Comparison of ENCODE assay signal across 27 mouse cellular contexts in the genomic region with DNA sequence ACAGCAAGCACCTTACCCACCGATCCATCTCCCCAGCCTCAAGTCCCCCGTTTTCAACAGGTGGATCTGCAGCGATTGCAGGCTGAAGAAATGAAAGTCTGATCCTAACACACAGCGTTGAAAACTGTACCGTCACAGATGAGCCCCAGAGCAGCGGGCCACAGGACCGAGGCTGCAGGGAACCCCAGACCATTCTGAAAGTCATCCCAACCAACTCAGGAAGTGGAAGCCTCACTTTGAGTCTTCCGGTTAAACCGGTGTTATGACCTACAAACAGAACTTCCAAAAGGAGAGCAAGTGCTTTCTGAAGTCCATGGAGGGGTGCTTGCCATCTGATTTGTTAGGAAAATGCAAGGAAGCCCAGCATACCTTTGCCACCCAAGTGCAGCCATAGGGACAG. TPM values are rescaled to one million over a fixed set of nuclear protein-coding genes. Genes with fewer than 3 reads are reported as not detected.
DNase-seq lines count a peak whose midpoint lies in the region; ATAC-seq lines count a peak whose summit lies in the region.
"Had no signal": no experiment of that assay in that cellular context is flagged by ENCODE, and none has a peak within 500 bp of the region (broad histone marks: within the 10 kb centered on the region; RNA-seq: fewer than 3 reads in every experiment).

No protein-coding gene starts in this region.

- DNase-seq in forebrain, embryonic 11.5 days (ENCODE audit: low spot score): peak; percentile 18
- DNase-seq in thymus, postnatal 25 days: peak; percentile 6
- DNase-seq in thymus, postnatal 10 days (ENCODE audit: low spot score in 2 of 2): no peak
- no peak for DNase-seq in embryonic facial prominence, embryonic 10.5 days (ENCODE audit: low spot score)
- no peak for DNase-seq in gastrocnemius, postnatal 25 days
- DNase-seq: adrenal gland, postnatal 36 days; cerebellum, adult 11-12 months; cerebellum, postnatal 14 days; gastrocnemius, postnatal 10 days; heart, adult 18-20 months; heart, postnatal 10 days; kidney, adult 2 months; left cerebral cortex, postnatal 4 days; lung, postnatal 4 days had no signal

- no peak for ATAC-seq in forebrain, embryonic 11.5 days (replicated peaks; ENCODE audit: low FRiP score)
- ATAC-seq in forebrain, embryonic 12.5 days (ENCODE audit: low FRiP score): no peak
- ATAC-seq in liver, embryonic 16.5 days (ENCODE audit: low read depth): no peak
- ATAC-seq in intestine, embryonic 16.5 days: no peak
- ATAC-seq: forebrain, embryonic 15.5 days had no signal

- H3K4me3 ChIP-seq in forebrain, embryonic 11.5 days (ENCODE audit: low read depth, low read length): no peak overlapping the region
- H3K4me3 ChIP-seq in forebrain, embryonic 12.5 days (replicated peaks): no peak overlapping the region
- 0 out of 2 replicates have a peak overlapping the region, but pooled peaks have one; percentile 3 for H3K4me3 ChIP-seq in liver, embryonic 16.5 days (ENCODE audit: low read depth, low read length)
- no peak overlapping the region for H3K4me3 ChIP-seq in embryonic facial prominence, embryonic 10.5 days
- no peak overlapping the region for H3K4me3 ChIP-seq in intestine, embryonic 16.5 days (ENCODE audit: low read length)
- H3K4me3 ChIP-seq: embryonic facial prominence, embryonic 13.5 days; forebrain, embryonic 15.5 days; heart, embryonic 12.5 days; hindbrain, embryonic 12.5 days; limb, embryonic 15.5 days; midbrain, embryonic 12.5 days had no signal

- no peaks in the 10 kb centered on the region for H3K36me3 ChIP-seq in forebrain, embryonic 11.5 days (ENCODE audit: control insufficient read depth, insufficient read depth, low read length)
- H3K36me3 ChIP-seq in forebrain, embryonic 12.5 days (replicated peaks): no peaks in the 10 kb centered on the region
- no peaks in the 10 kb centered on the region for H3K36me3 ChIP-seq in liver, embryonic 16.5 days (ENCODE audit: control insufficient read depth, insufficient read depth)
- no peaks in the 10 kb centered on the region for H3K36me3 ChIP-seq in embryonic facial prominence, embryonic 10.5 days (replicated peaks)
- no peaks in the 10 kb centered on the region for H3K36me3 ChIP-seq in intestine, embryonic 16.5 days (ENCODE audit: control insufficient read depth, insufficient read depth, low read length)
- H3K36me3 ChIP-seq: embryonic facial prominence, embryonic 13.5 days; forebrain, embryonic 15.5 days; heart, embryonic 12.5 days; hindbrain, embryonic 12.5 days; limb, embryonic 15.5 days; midbrain, embryonic 12.5 days had no signal

- no peak overlapping the region for H3K9ac ChIP-seq in forebrain, embryonic 11.5 days (ENCODE audit: low read length)
- H3K9ac ChIP-seq in forebrain, embryonic 12.5 days: no peak overlapping the region
- no peak overlapping the region for H3K9ac ChIP-seq in liver, embryonic 16.5 days (ENCODE audit: low read depth, low read length)
- no peak overlapping the region for H3K9ac ChIP-seq in intestine, embryonic 16.5 days (ENCODE audit: low read depth, low read length)
- H3K9ac ChIP-seq: embryonic facial prominence, embryonic 13.5 days; forebrain, embryonic 15.5 days; heart, embryonic 12.5 days; hindbrain, embryonic 12.5 days; limb, embryonic 15.5 days; midbrain, embryonic 12.5 days had no signal

- WGBS in forebrain, embryonic 11.5 days: 91% methylated on average over 9 of the region's 9 CpGs
- 86% methylated on average over 9 of the region's 9 CpGs for WGBS in forebrain, embryonic 12.5 days
- 26% methylated on average over 9 of the region's 9 CpGs for WGBS in liver, embryonic 16.5 days (ENCODE audit: insufficient replicate concordance)
- 84% methylated on average over 9 of the region's 9 CpGs for WGBS in embryonic facial prominence, embryonic 10.5 days
- 77% methylated on average over 9 of the region's 9 CpGs for WGBS in intestine, embryonic 16.5 days

- H3K4me1 ChIP-seq in forebrain, embryonic 11.5 days (replicated peaks; ENCODE audit: control insufficient read depth, insufficient read depth, low read length): no peaks in the 10 kb centered on the region
- no peaks in the 10 kb centered on the region for H3K4me1 ChIP-seq in forebrain, embryonic 12.5 days
- no peaks in the 10 kb centered on the region for H3K4me1 ChIP-seq in liver, embryonic 16.5 days (ENCODE audit: control insufficient read depth, low read depth, low read length)
- no peaks in the 10 kb centered on the region for H3K4me1 ChIP-seq in embryonic facial prominence, embryonic 10.5 days
- H3K4me1 ChIP-seq in intestine, embryonic 16.5 days (ENCODE audit: control insufficient read depth, insufficient read depth, low read length): no peaks in the 10 kb centered on the region
- H3K4me1 ChIP-seq: embryonic facial prominence, embryonic 13.5 days; forebrain, embryonic 15.5 days; heart, embryonic 12.5 days; hindbrain, embryonic 12.5 days; limb, embryonic 15.5 days; midbrain, embryonic 12.5 days had no signal

- no peaks in the 10 kb centered on the region for H3K9me3 ChIP-seq in forebrain, embryonic 11.5 days (ENCODE audit: control insufficient read depth, low read length)
- no peaks in the 10 kb centered on the region for H3K9me3 ChIP-seq in forebrain, embryonic 12.5 days
- H3K9me3 ChIP-seq in liver, embryonic 16.5 days (replicated peaks; ENCODE audit: control insufficient read depth, low read length): no peaks in the 10 kb centered on the region
- no peaks in the 10 kb centered on the region for H3K9me3 ChIP-seq in embryonic facial prominence, embryonic 10.5 days
- no peaks in the 10 kb centered on the region for H3K9me3 ChIP-seq in intestine, embryonic 16.5 days (ENCODE audit: control insufficient read depth, low read length)
- H3K9me3 ChIP-seq: forebrain, embryonic 15.5 days; hindbrain, embryonic 12.5 days; limb, embryonic 15.5 days had no signal

- no peak overlapping the region for H3K27ac ChIP-seq in forebrain, embryonic 11.5 days (ENCODE audit: low read depth, low read length)
- H3K27ac ChIP-seq in forebrain, embryonic 12.5 days: no peak overlapping the region
- H3K27ac ChIP-seq in liver, embryonic 16.5 days (ENCODE audit: low read length): no peak overlapping the region
- no peak overlapping the region for H3K27ac ChIP-seq in embryonic facial prominence, embryonic 10.5 days (replicated peaks)
- H3K27ac ChIP-seq in intestine, embryonic 16.5 days (ENCODE audit: low read length): no peak overlapping the region
- H3K27ac ChIP-seq: embryonic facial prominence, embryonic 13.5 days; forebrain, embryonic 15.5 days; hindbrain, embryonic 12.5 days; kidney, postnatal 0 days; limb, embryonic 15.5 days; midbrain, embryonic 12.5 days had no signal

- H3K27me3 ChIP-seq in forebrain, embryonic 11.5 days (ENCODE audit: control insufficient read depth, insufficient read depth, low read length): no peaks in the 10 kb centered on the region
- no peaks in the 10 kb centered on the region for H3K27me3 ChIP-seq in forebrain, embryonic 12.5 days
- H3K27me3 ChIP-seq in liver, embryonic 16.5 days (ENCODE audit: control insufficient read depth, insufficient read depth, low read depth, low read length): no peaks in the 10 kb centered on the region
- H3K27me3 ChIP-seq in embryonic facial prominence, embryonic 10.5 days (replicated peaks; ENCODE audit: low read depth, poor library complexity, severe bottlenecking): no peaks in the 10 kb centered on the region
- no peaks in the 10 kb centered on the region for H3K27me3 ChIP-seq in intestine, embryonic 16.5 days (replicated peaks; ENCODE audit: control insufficient read depth, insufficient read depth, low read length)
- H3K27me3 ChIP-seq: embryonic facial prominence, embryonic 13.5 days; forebrain, embryonic 15.5 days; heart, embryonic 12.5 days; hindbrain, embryonic 12.5 days; limb, embryonic 15.5 days; midbrain, embryonic 12.5 days had no signal

- no peak overlapping the region for H3K4me2 ChIP-seq in forebrain, embryonic 11.5 days (ENCODE audit: low read depth, low read length, severe bottlenecking)
- no peak overlapping the region for H3K4me2 ChIP-seq in forebrain, embryonic 12.5 days
- 0 out of 2 replicates have a peak overlapping the region, but pooled peaks have one; percentile 4 for H3K4me2 ChIP-seq in liver, embryonic 16.5 days (ENCODE audit: low read depth, low read length)
- H3K4me2 ChIP-seq in intestine, embryonic 16.5 days (ENCODE audit: low read depth, low read length): no peak overlapping the region
- H3K4me2 ChIP-seq: embryonic facial prominence, embryonic 13.5 days; forebrain, embryonic 15.5 days; heart, embryonic 12.5 days; hindbrain, embryonic 12.5 days; limb, embryonic 15.5 days; midbrain, embryonic 12.5 days had no signal

RNA-seq across cellular contexts. Expression of a gene that starts 16.2 kb away (rescaled TPM):
- 76.4 and 76.7 TPM in 2 replicates for polyA plus RNA-seq in forebrain, embryonic 11.5 days (2014; fragmentation: Nextera tagmentation; extraction: Ambion mirVana)
- polyA plus RNA-seq in forebrain, embryonic 12.5 days (2016; fragmentation: Nextera tagmentation; extraction: Ambion mirVana): 60.7 and 62.8 TPM in 2 replicates
- polyA plus RNA-seq in liver, embryonic 16.5 days (2015; fragmentation: Nextera tagmentation; extraction: Ambion mirVana): 4.3 and 4.8 TPM in 2 replicates
- polyA plus RNA-seq in embryonic facial prominence, embryonic 10.5 days (2016; fragmentation: Nextera tagmentation; extraction: Ambion mirVana): 70.3 and 74.6 TPM in 2 replicates
- 1 to 10 TPM; 1.8 to 1.9 TPM for total RNA-seq in gastrocnemius, postnatal 25 days (2021)
- 23.4 and 24.1 TPM in 2 replicates for polyA plus RNA-seq in intestine, embryonic 16.5 days (2015; fragmentation: Nextera tagmentation; extraction: Ambion mirVana)

RNA-seq across cellular contexts. Expression of a gene that starts 39.8 kb away (rescaled TPM):
- polyA plus RNA-seq in forebrain, embryonic 11.5 days (2014; fragmentation: Nextera tagmentation; extraction: Ambion mirVana): 0.65 and 0.84 TPM in 2 replicates
- polyA plus RNA-seq in forebrain, embryonic 12.5 days (2016; fragmentation: Nextera tagmentation; extraction: Ambion mirVana): 1.5 and 1.7 TPM in 2 replicates
- not detected in 2 replicates for polyA plus RNA-seq in liver, embryonic 16.5 days (2015; fragmentation: Nextera tagmentation; extraction: Ambion mirVana)
- 0.18 TPM in 1 of 2 replicates, not detected in the other for polyA plus RNA-seq in embryonic facial prominence, embryonic 10.5 days (2016; fragmentation: Nextera tagmentation; extraction: Ambion mirVana)
- under 1 TPM; 0.27 to 0.36 TPM for total RNA-seq in gastrocnemius, postnatal 25 days (2021)
- 0.11 and 0.13 TPM in 2 replicates for polyA plus RNA-seq in intestine, embryonic 16.5 days (2015; fragmentation: Nextera tagmentation; extraction: Ambion mirVana)
- total RNA-seq: adrenal gland, adult 18-20 months; adrenal gland, postnatal 36 days; ES-E14; monocyte, adult 5-6 weeks had no signal
- polyA plus RNA-seq: kidney, postnatal 0 days; limb, embryonic 15.5 days had no signal

Comparison
In these comparisons a context has a peak if more than half of its experiments do, and no peak if none do; other contexts are left out.
1. DNase-seq: peak in forebrain, embryonic 11.5 days (single experiment) and thymus, postnatal 25 days (single experiment); none in thymus, postnatal 10 days (0 of 2), embryonic facial prominence, embryonic 10.5 days (single experiment) and gastrocnemius, postnatal 25 days (single experiment).